Mouse (Mus musculus) kidney, postnatal 4 days (tissue): ENCODE results near the gene Olfr704.
"Not testable (repeated sequence)": the region's sequence is repeated elsewhere in the genome, so short reads cannot be mapped to it uniquely, and the experiment has no call there.

Experiments used
- DNase-seq, 2 experiments: peaks; one replicate each; pipeline ENCODE4 v3.0.0; 2021; ENCODE audit warnings: mixed read lengths in 2 of 2

Olfr704 gene

GRCm38 (mm10) chr7:106862885-106863284, at the start of gene Olfr704:
TSS of gene Olfr704 (plus strand) at chr7:106863185.
- DNase-seq = no peak

GRCm38 (mm10) chr7:106813829-106814228, 49.2 kb upstream of the Olfr704 start, which contains the start of gene Olfr701:
TSS of gene Olfr701 (plus strand) at chr7:106814129.
- no peak for DNase-seq

GRCm38 (mm10) chr7:106815775-106816174, 47.2 kb upstream of the Olfr704 start:
- DNase-seq = peak; percentile 4 to 6

GRCm38 (mm10) chr7:106818414-106818813, 44.6 kb upstream of the Olfr704 start:
- DNase-seq = no peak

GRCm38 (mm10) chr7:106833793-106834192, 29.2 kb upstream of the Olfr704 start, which contains the start of gene Olfr702:
TSS of gene Olfr702 (minus strand) at chr7:106833893.
- no peak for DNase-seq

- no peak for DNase-seq
These were observed 19.9 kb upstream of the Olfr704 start, which contains the start of gene Olfr703 for GRCm38 (mm10) chr7:106843060-106843459. TSS of gene Olfr703 (plus strand) at chr7:106843360.

- no peak for DNase-seq
These were observed 13.8 kb downstream of the Olfr704 start, which contains the start of gene Olfr705 for GRCm38 (mm10) chr7:106876791-106877190. TSS of gene Olfr705 (minus strand) at chr7:106876891.

GRCm38 (mm10) chr7:106888062-106888461, 25.1 kb downstream of the Olfr704 start, which contains the start of gene Olfr706:
TSS of gene Olfr706 (minus strand) at chr7:106888162.
- DNase-seq = no peak

GRCm38 (mm10) chr7:106901141-106901540, 38.2 kb downstream of the Olfr704 start, which contains the start of gene Olfr707:
TSS of gene Olfr707 (minus strand) at chr7:106901241.
- DNase-seq = not testable (repeated sequence)

GRCm38 (mm10) chr7:106907676-106908075, 44.7 kb downstream of the Olfr704 start, which contains the start of gene Olfr1532-ps1:
TSS of gene Olfr1532-ps1 (plus strand) at chr7:106908001.
- DNase-seq = no peak
